Mouse (Mus musculus) liver, postnatal 0 days (tissue): ENCODE measurements at regions not wholly inside any gene's neighbourhood (a gene's known extent, or its start where the extent isn't known, plus 50 kb on each side); places are given as distances from the start of the nearest gene placed in this dataset.

Source experiments
- CTCF ChIP-seq: sonication (generic); IDR thresholded peaks from 2 replicates; pipeline ENCODE4 v1.5.1; 2016; ENCODE audit warnings: antibody characterized with exemption, low read depth
- EP300 ChIP-seq: IDR thresholded peaks from 2 replicates; pipeline ENCODE4 v1.6.1; 2016; ENCODE audit warnings: antibody characterized with exemption, low read depth, mild to moderate bottlenecking

GRCm38 (mm10) chr5:45292383-45292782, 157.7 kb downstream of the Qdpr start:
- TF ChIP-seq CTCF: no peak
- peak; percentile 59; the same call in 1 of the 2 replicates for TF ChIP-seq EP300
